Comparison of ENCODE assay signal across 15 mouse cellular contexts in genomic region chr2:16642061-16642460, GRCm38 (mm10).
A peak's percentile ranks its signal among the peaks of the same experiment; 100 is the strongest.
DNase-seq lines count a peak whose midpoint lies in the region.
"Had no signal": no experiment of that assay in that cellular context is flagged by ENCODE, and none has a peak within 500 bp of the region (broad histone marks: within the 10 kb centered on the region; RNA-seq: fewer than 3 reads in every experiment).

No protein-coding gene starts in this region.

- peak; percentile 6 for DNase-seq in kidney, adult 11 months
- no peak for DNase-seq in kidney, postnatal 10 days
- peak; percentile 9 to 41 for DNase-seq in kidney, adult 8-10 months
- DNase-seq in kidney, adult 18-20 months = no peak
- peak; percentile 4 to 31 for DNase-seq in kidney, postnatal 36 days
- DNase-seq in kidney, postnatal 4 days = no peak
- DNase-seq: adrenal gland, adult 8-10 months; adrenal gland, postnatal 14 days; adrenal gland, postnatal 36 days; B cell, adult 2 months; cerebellum, adult 11-12 months; cerebellum, adult 2 months; cerebellum, adult 9-10 months; cerebellum, postnatal 10 days; cerebellum, postnatal 25 days had no signal

Comparison
In these comparisons a context has a peak if more than half of its experiments do, and no peak if none do; other contexts are left out.
1. DNase-seq: peak in kidney, adult 11 months (single experiment), kidney, adult 8-10 months (2 of 2) and kidney, postnatal 36 days (2 of 2); none in kidney, postnatal 10 days (single experiment), kidney, adult 18-20 months (single experiment) and kidney, postnatal 4 days (0 of 2).